In the genomic region with DNA sequence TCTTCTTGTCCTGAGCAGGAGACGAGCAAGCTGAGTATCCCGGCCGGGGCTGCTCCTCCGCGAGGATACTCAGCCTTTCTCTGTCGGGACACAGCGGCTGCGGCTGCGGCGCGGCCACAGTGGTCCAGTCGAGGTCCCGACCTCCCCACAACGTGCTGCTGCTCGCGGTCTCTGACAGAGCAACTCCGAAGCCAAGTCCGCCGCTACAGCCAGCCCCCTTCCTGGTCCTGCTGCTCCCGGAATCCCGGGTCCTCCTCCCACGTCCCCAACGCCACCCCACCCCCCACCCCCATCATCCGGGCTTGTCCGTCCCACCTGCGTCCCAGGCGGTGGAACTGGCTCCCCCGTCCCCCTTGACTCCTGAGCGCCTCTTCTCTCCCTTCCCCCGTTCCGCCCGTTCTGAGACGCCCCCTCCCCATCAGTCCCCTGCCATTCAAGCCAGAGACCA, we compare ENCODE assay signal across 8 mouse cellular contexts. TPM values are rescaled to one million over a fixed set of nuclear protein-coding genes. Genes with fewer than 3 reads are reported as not detected.
DNase-seq lines count a peak whose midpoint lies in the region; ATAC-seq and TF ChIP-seq lines count a peak whose summit lies in the region.

No protein-coding gene starts in this region.

- peaks cover 3% of the 10 kb centered on the region for H3K9me3 ChIP-seq in CH12.LX (replicated peaks; ENCODE audit: low read length)
- H3K9me3 ChIP-seq in intestine, embryonic 14.5 days (ENCODE audit: control insufficient read depth, low read length), result no peaks in the 10 kb centered on the region
- peaks cover 10% of the 10 kb centered on the region for H3K9me3 ChIP-seq in megakaryocyte, embryonic 14.5 days

- WGBS in intestine, embryonic 14.5 days, result under 1% methylated on average over 33 of the region's 33 CpGs

- dilution Hi-C loops in CH12.LX (cut with MboI; ENCODE audit: extremely low pct_ligation_motif_present, extremely low pct_unique_long_range_greater_than_20kb, low sequenced_read_pairs), result no loop called here

- H3K79me2 ChIP-seq in CH12.LX (replicated peaks; ENCODE audit: control insufficient read depth, extremely low read depth, insufficient read depth, poor library complexity, severe bottlenecking), result no peaks in the 10 kb centered on the region

- peaks cover 0 to 22% of the 10 kb centered on the region in 2 experiments; a peak in 3 of 4 replicates for H3K4me1 ChIP-seq in CH12.LX (ENCODE audit: control insufficient read depth in 1 of 2, insufficient read depth in 2 of 2)
- peaks cover 9% of the 10 kb centered on the region; the same call in 1 of the 2 replicates for H3K4me1 ChIP-seq in embryonic fibroblast, embryonic 13.5 days (ENCODE audit: control insufficient read depth, insufficient read depth, low read length)
- no peaks in the 10 kb centered on the region for H3K4me1 ChIP-seq in intestine, embryonic 14.5 days (replicated peaks; ENCODE audit: control insufficient read depth, insufficient read depth, low read length)
- H3K4me1 ChIP-seq in megakaryocyte, embryonic 14.5 days, result no peaks in the 10 kb centered on the region; the same call in 1 of the 2 replicates

- no peaks in the 10 kb centered on the region for H3K36me3 ChIP-seq in CH12.LX (replicated peaks in 1 of 2; ENCODE audit: control insufficient read depth in 1 of 2, insufficient read depth in 1 of 2, low read length in 1 of 2)
- H3K36me3 ChIP-seq in intestine, embryonic 14.5 days (ENCODE audit: control insufficient read depth, insufficient read depth, low read length), result no peaks in the 10 kb centered on the region
- H3K36me3 ChIP-seq in megakaryocyte, embryonic 14.5 days (replicated peaks; ENCODE audit: low read length), result no peaks in the 10 kb centered on the region

- peak overlapping the region; percentile 14 to 59 (median 44) for H3K4me3 ChIP-seq in CH12.LX (replicated peaks in 1 of 3; ENCODE audit: low read depth in 2 of 3, low read length in 2 of 3, poor library complexity in 1 of 3)
- peak overlapping the region; percentile 39 for H3K4me3 ChIP-seq in embryonic fibroblast, embryonic 13.5 days (ENCODE audit: insufficient read depth, low read length)
- peak overlapping the region; percentile 36 for H3K4me3 ChIP-seq in intestine, embryonic 14.5 days (ENCODE audit: low read depth, low read length)
- peak overlapping the region; percentile 85 for H3K4me3 ChIP-seq in megakaryocyte, embryonic 14.5 days (replicated peaks)

- no peak for TF ChIP-seq EP300 in CH12.LX (IDR thresholded peaks at IDR 0.05; ENCODE audit: low read length)

- no peak for TF ChIP-seq CTCF in CH12.LX (conservative IDR thresholded peaks at IDR 0.05 in 1 of 2, IDR thresholded peaks at IDR 0.05 in 1 of 2; ENCODE audit: low read depth in 2 of 2, low read length in 2 of 2)
- TF ChIP-seq CTCF in embryonic fibroblast, embryonic 13.5 days (IDR thresholded peaks at IDR 0.05; ENCODE audit: borderline replicate concordance, insufficient read depth, low read length), result no peak

- in situ Hi-C loops in CH12.LX (cut with MboI; ENCODE audit: low pct_ligation_motif_present, low pct_unique_long_range_greater_than_20kb, low sequenced_read_pairs), result loop anchor here (25.0 kb wide), 1 partner anchor 176 kb away; a partner anchor contains a TSS

- TF ChIP-seq POLR2A in CH12.LX (IDR thresholded peaks at IDR 0.05; ENCODE audit: low read depth, low read length), result no peak
- TF ChIP-seq POLR2A in embryonic fibroblast, embryonic 13.5 days (IDR thresholded peaks at IDR 0.05; ENCODE audit: low read depth, low read length), result no peak

- H3K27me3 ChIP-seq in CH12.LX (replicated peaks), result no peaks in the 10 kb centered on the region
- H3K27me3 ChIP-seq in intestine, embryonic 14.5 days (replicated peaks; ENCODE audit: control insufficient read depth, insufficient read depth, low read length), result peaks cover 18% of the 10 kb centered on the region
- peaks cover 3% of the 10 kb centered on the region for H3K27me3 ChIP-seq in megakaryocyte, embryonic 14.5 days (replicated peaks)

- TF ChIP-seq RAD21 in CH12.LX (IDR thresholded peaks at IDR 0.05; ENCODE audit: low read depth, low read length), result no peak

- H3K4me2 ChIP-seq in CH12.LX (ENCODE audit: insufficient read depth, low read depth, poor library complexity, severe bottlenecking), result peak overlapping the region; percentile 31
- H3K4me2 ChIP-seq in intestine, embryonic 14.5 days (ENCODE audit: low read length), result peak overlapping the region; percentile 66

- H3K9ac ChIP-seq in CH12.LX (ENCODE audit: insufficient read depth, low read depth), result peak overlapping the region; percentile 15
- peak overlapping the region; percentile 31; the same call in 1 of the 2 replicates for H3K9ac ChIP-seq in intestine, embryonic 14.5 days (ENCODE audit: low read length)

- ATAC-seq in intestine, embryonic 14.5 days (replicated peaks; ENCODE audit: low FRiP score, low TSS enrichment, low read depth), result no peak
- no peak for ATAC-seq in monocyte, adult 5-6 weeks (replicated peaks; ENCODE audit: insufficient number of reproducible peaks, low FRiP score, low TSS enrichment, poor library complexity, severe bottlenecking)

- no peak overlapping the region for H3K27ac ChIP-seq in CH12.LX (ENCODE audit: insufficient read depth, low read depth)
- H3K27ac ChIP-seq in embryonic fibroblast, embryonic 13.5 days (ENCODE audit: insufficient read depth, low read length), result no peak overlapping the region
- H3K27ac ChIP-seq in intestine, embryonic 14.5 days (ENCODE audit: low read depth), result no peak overlapping the region

- peak; percentile 12 for DNase-seq in adrenal gland, adult 2 months
- DNase-seq in adrenal gland, postnatal 4 days (ENCODE audit: low spot score in 2 of 2), result no peak
- no peak for DNase-seq in CH12.LX (ENCODE audit: extremely low read depth)
- DNase-seq in intestine, embryonic 14.5 days (ENCODE audit: low spot score), result peak; percentile 66
- DNase-seq in yolk sac, embryonic 10.5 days (ENCODE audit: low spot score), result peak; percentile 20

TF ChIP-seq in CH12.LX, 34 proteins besides CTCF, POLR2A, EP300 and RAD21 (continues in another document):
- TF ChIP-seq MYC (IDR thresholded peaks at IDR 0.05; ENCODE audit: low read depth, low read length), result no peak
- no peak for TF ChIP-seq JUND (conservative IDR thresholded peaks at IDR 0.05; ENCODE audit: low read depth, low read length)
- TF ChIP-seq ZKSCAN1 (IDR thresholded peaks at IDR 0.05; ENCODE audit: borderline replicate concordance, low read depth, low read length), result no peak
- TF ChIP-seq NELFE (IDR thresholded peaks at IDR 0.05; ENCODE audit: low read depth, low read length), result no peak
- no peak for TF ChIP-seq MAFK (IDR thresholded peaks at IDR 0.05; ENCODE audit: insufficient replicate concordance, low read length)
- TF ChIP-seq JUN (IDR thresholded peaks at IDR 0.05; ENCODE audit: insufficient read depth, low read depth, low read length), result no peak
- TF ChIP-seq ZNF384 (IDR thresholded peaks at IDR 0.05; ENCODE audit: low read depth, low read length), result no peak

RNA-seq across cellular contexts. Expression of a gene that starts 9.4 kb away (rescaled TPM):
- 10 to 100 TPM; 26.4 to 28.3 TPM for total RNA-seq in adrenal gland, adult 2 months (2021)
- polyA plus RNA-seq in adrenal gland, adult 2 months (2012; rRNA removed), result 48.7 and 61.9 TPM in 2 replicates
- total RNA-seq in adrenal gland, postnatal 4 days (2021), result 10 to 100 TPM; 34.3 to 40.0 TPM
- total RNA-seq in CH12.LX (2012; rRNA removed) (78.2 and 87.5 TPM in 2 replicates), CH12.LX (2014; rRNA removed) (106 and 115 TPM in 2 replicates)
- polyA plus RNA-seq in CH12.LX (2012; ENCODE audit: insufficient read length, low read depth), result 82.7 and 98.6 TPM in 2 replicates
- polyA plus RNA-seq in embryonic fibroblast, embryonic 13.5 days (2011; ENCODE audit: insufficient read length, low read depth, missing spikeins), result 27.6 and 38.2 TPM in 2 replicates
- polyA plus RNA-seq in intestine, embryonic 14.5 days (2014; fragmentation: Nextera tagmentation; extraction: Ambion mirVana), result 42.9 and 48.6 TPM in 2 replicates
- polyA plus RNA-seq in megakaryocyte, embryonic 14.5 days (2012; ENCODE audit: insufficient read depth, low replicate concordance), result 33.3 and 52.6 TPM in 2 replicates
- total RNA-seq in monocyte, adult 5-6 weeks (2017), result 41.3 to 60.1 TPM (median 53.8 TPM) in 3 replicates

RNA-seq across cellular contexts. Expression of a gene that starts 27.7 kb away (rescaled TPM):
- 1 to 10 TPM; 4.0 to 6.9 TPM for total RNA-seq in adrenal gland, adult 2 months (2021)
- 0.98 and 1.2 TPM in 2 replicates for polyA plus RNA-seq in adrenal gland, adult 2 months (2012; rRNA removed)
- 1 to 10 TPM; 5.1 to 6.5 TPM for total RNA-seq in adrenal gland, postnatal 4 days (2021)
- total RNA-seq in CH12.LX (2012; rRNA removed) (3.5 and 4.4 TPM in 2 replicates), CH12.LX (2014; rRNA removed) (5.0 and 5.3 TPM in 2 replicates)
- 6.6 and 7.6 TPM in 2 replicates for polyA plus RNA-seq in CH12.LX (2012; ENCODE audit: insufficient read length, low read depth)
- polyA plus RNA-seq in embryonic fibroblast, embryonic 13.5 days (2011; ENCODE audit: insufficient read length, low read depth, missing spikeins), result 3.7 and 7.3 TPM in 2 replicates
- 0.38 and 1.1 TPM in 2 replicates for polyA plus RNA-seq in intestine, embryonic 14.5 days (2014; fragmentation: Nextera tagmentation; extraction: Ambion mirVana)
- 0.18 TPM in 1 of 2 replicates, not detected in the other for polyA plus RNA-seq in megakaryocyte, embryonic 14.5 days (2012; ENCODE audit: insufficient read depth, low replicate concordance)
- 3.8 to 15.2 TPM (median 4.9 TPM) in 3 replicates for total RNA-seq in monocyte, adult 5-6 weeks (2017)

RNA-seq across cellular contexts. Expression of a gene that starts 36.8 kb away (rescaled TPM):
- 10 to 100 TPM; 23.0 to 33.0 TPM for total RNA-seq in adrenal gland, adult 2 months (2021)
- 28.5 and 32.9 TPM in 2 replicates for polyA plus RNA-seq in adrenal gland, adult 2 months (2012; rRNA removed)
- 10 to 100 TPM; 44.1 to 45.5 TPM for total RNA-seq in adrenal gland, postnatal 4 days (2021)
- 26.5 and 31.4 TPM in 2 replicates for total RNA-seq in CH12.LX (2012; rRNA removed)
- 71.4 and 71.7 TPM in 2 replicates for total RNA-seq in CH12.LX (2014; rRNA removed)
- polyA plus RNA-seq in CH12.LX (2012; ENCODE audit: insufficient read length, low read depth), result 43.0 and 52.8 TPM in 2 replicates
- polyA plus RNA-seq in embryonic fibroblast, embryonic 13.5 days (2011; ENCODE audit: insufficient read length, low read depth, missing spikeins), result 36.8 and 38.8 TPM in 2 replicates
- 52.4 and 56.8 TPM in 2 replicates for polyA plus RNA-seq in intestine, embryonic 14.5 days (2014; fragmentation: Nextera tagmentation; extraction: Ambion mirVana)
- 0.92 and 1.4 TPM in 2 replicates for polyA plus RNA-seq in megakaryocyte, embryonic 14.5 days (2012; ENCODE audit: insufficient read depth, low replicate concordance)
- 32.7 to 62.0 TPM (median 39.8 TPM) in 3 replicates for total RNA-seq in monocyte, adult 5-6 weeks (2017)

RNA-seq across cellular contexts. Expression of a gene that starts 36.9 kb away (rescaled TPM):
- total RNA-seq in adrenal gland, adult 2 months (2021), result 100 to 1,000 TPM; 156 to 176 TPM
- 26.0 and 29.3 TPM in 2 replicates for polyA plus RNA-seq in adrenal gland, adult 2 months (2012; rRNA removed)
- total RNA-seq in adrenal gland, postnatal 4 days (2021), result 100 to 1,000 TPM; 174 to 182 TPM
- total RNA-seq in CH12.LX (2012; rRNA removed), result 212 and 219 TPM in 2 replicates
- 416 and 466 TPM in 2 replicates for total RNA-seq in CH12.LX (2014; rRNA removed)
- 186 and 187 TPM in 2 replicates for polyA plus RNA-seq in CH12.LX (2012; ENCODE audit: insufficient read length, low read depth)
- polyA plus RNA-seq in embryonic fibroblast, embryonic 13.5 days (2011; ENCODE audit: insufficient read length, low read depth, missing spikeins), result 179 and 190 TPM in 2 replicates
- 265 and 270 TPM in 2 replicates for polyA plus RNA-seq in intestine, embryonic 14.5 days (2014; fragmentation: Nextera tagmentation; extraction: Ambion mirVana)
- polyA plus RNA-seq in megakaryocyte, embryonic 14.5 days (2012; ENCODE audit: insufficient read depth, low replicate concordance), result 9.4 and 35.6 TPM in 2 replicates
- total RNA-seq in monocyte, adult 5-6 weeks (2017), result 173 to 199 TPM (median 192 TPM) in 3 replicates

Comparison
In these comparisons a context has a peak if more than half of its experiments do, and no peak if none do; other contexts are left out.
1. DNase-seq: peak in adrenal gland, adult 2 months (single experiment), intestine, embryonic 14.5 days (single experiment) and yolk sac, embryonic 10.5 days (single experiment); none in adrenal gland, postnatal 4 days (0 of 2) and CH12.LX (single experiment).
2. RNA of a gene that starts 36.8 kb away (polyA plus RNA-seq): 43.0 to 52.8 TPM in CH12.LX, 52.4 to 56.8 TPM in intestine, embryonic 14.5 days, 36.8 to 38.8 TPM in embryonic fibroblast, embryonic 13.5 days and 28.5 to 32.9 TPM in adrenal gland, adult 2 months; 0.92 to 1.4 TPM in megakaryocyte, embryonic 14.5 days; every median in the first group is over 10 times any median in the second.
3. Peak in every context shown above with its lines, with median percentiles within 50 percentile points of each other: H3K4me3 ChIP-seq.